Mouse (Mus musculus): ENCODE measurements around the gene Gm614. TPM values are rescaled to one million over a fixed set of nuclear protein-coding genes. Genes with fewer than 3 reads are reported as not detected.

The Gm614 gene
- total and polyA plus RNA-seq, 3 experiments = 0.64 to 6.5 (median 1.3) TPM

- TF ChIP-seq TCF12 (IDR thresholded peaks at IDR 0.05; ENCODE audit: low read depth, low read length) = peak; percentile 86
- peak; percentile 67 for TF ChIP-seq MXI1 (IDR thresholded peaks at IDR 0.05; ENCODE audit: low read depth, low read length)
- no peak for TF ChIP-seq UBTF (IDR thresholded peaks at IDR 0.05; ENCODE audit: low read depth, low read length)
- TF ChIP-seq NELFE (IDR thresholded peaks at IDR 0.05; ENCODE audit: low read depth, low read length) = peak; percentile 86
- TF ChIP-seq SIN3A (IDR thresholded peaks at IDR 0.05; ENCODE audit: low read length) = peak; percentile 85; the same call in 1 of the 2 replicates
- no peak for TF ChIP-seq RAD21 (IDR thresholded peaks at IDR 0.05; ENCODE audit: low read depth, low read length)
- TF ChIP-seq TBP (conservative IDR thresholded peaks at IDR 0.05; ENCODE audit: low read depth, low read length) = peak; percentile 90
- no peak for TF ChIP-seq GABPA (IDR thresholded peaks at IDR 0.05; ENCODE audit: insufficient replicate concordance, low read depth, low read length)
- peak; percentile 96 for TF ChIP-seq HCFC1 (IDR thresholded peaks at IDR 0.05; ENCODE audit: low read depth, low read length)
- peak; percentile 89 for TF ChIP-seq ELF1 (IDR thresholded peaks at IDR 0.05; ENCODE audit: low read depth, low read length)
- TF ChIP-seq ZNF384 (IDR thresholded peaks at IDR 0.05; ENCODE audit: low read depth, low read length) = no peak
- peak; percentile 94 for TF ChIP-seq NRF1 (IDR thresholded peaks at IDR 0.05; ENCODE audit: low read depth, low read length)
- peak; percentile 60; the same call in 1 of the 2 replicates for TF ChIP-seq POLR2AphosphoS2 (IDR thresholded peaks at IDR 0.05; ENCODE audit: low read depth, low read length)
- TF ChIP-seq MAX (IDR thresholded peaks at IDR 0.05; ENCODE audit: low read length) = no peak
- peak; percentile 86; the same call in 1 of the 2 replicates for TF ChIP-seq ZKSCAN1 (IDR thresholded peaks at IDR 0.05; ENCODE audit: borderline replicate concordance, low read depth, low read length)
- TF ChIP-seq ZMIZ1 (IDR thresholded peaks at IDR 0.05; ENCODE audit: low read depth, low read length) = no peak
Observed at GRCm38 (mm10) chrX:101221834-101222795, 41.7 kb downstream of the Gm614 start, which contains the start of gene Snx12 (continued).

Other genes starting within 250 kb of the Gm614 start
- gene Tex11, start 204.3 kb downstream of the Gm614 start, total RNA-seq (2012; rRNA removed) = not detected in 2 replicates
- 0.07 TPM in 1 of 2 replicates, not detected in the other for gene Tex11, start 204.3 kb downstream of the Gm614 start, total RNA-seq (2014; rRNA removed)
- not detected in 2 replicates for gene Tex11, start 204.3 kb downstream of the Gm614 start, polyA plus RNA-seq (2012; ENCODE audit: insufficient read length, low read depth)
- 31.8 and 81.3 TPM in 2 replicates for gene Slc7a3, start 178.0 kb downstream of the Gm614 start, total RNA-seq (2012; rRNA removed)
- gene Slc7a3, start 178.0 kb downstream of the Gm614 start, total RNA-seq (2014; rRNA removed) = 50.4 and 53.9 TPM in 2 replicates
- 37.5 and 44.6 TPM in 2 replicates for gene Slc7a3, start 178.0 kb downstream of the Gm614 start, polyA plus RNA-seq (2012; ENCODE audit: insufficient read length, low read depth)
- gene Snx12, start 41.4 kb downstream of the Gm614 start, total RNA-seq (2012; rRNA removed) = 31.5 and 41.8 TPM in 2 replicates
- gene Snx12, start 41.4 kb downstream of the Gm614 start, total RNA-seq (2014; rRNA removed) = 56.7 and 61.5 TPM in 2 replicates
- gene Snx12, start 41.4 kb downstream of the Gm614 start, polyA plus RNA-seq (2012; ENCODE audit: insufficient read length, low read depth) = 52.1 and 64.6 TPM in 2 replicates
- 7.9 and 8.2 TPM in 2 replicates for gene Foxo4, start 9.5 kb downstream of the Gm614 start, total RNA-seq (2012; rRNA removed)
- gene Foxo4, start 9.5 kb downstream of the Gm614 start, total RNA-seq (2014; rRNA removed) = 7.4 and 9.0 TPM in 2 replicates
- gene Foxo4, start 9.5 kb downstream of the Gm614 start, polyA plus RNA-seq (2012; ENCODE audit: insufficient read length, low read depth) = 10.5 and 10.8 TPM in 2 replicates
- 64.1 and 82.6 TPM in 2 replicates for gene Il2rg, start 4.3 kb upstream of the Gm614 start, total RNA-seq (2012; rRNA removed)
- 80.3 and 88.0 TPM in 2 replicates for gene Il2rg, start 4.3 kb upstream of the Gm614 start, total RNA-seq (2014; rRNA removed)
- 261 and 294 TPM in 2 replicates for gene Il2rg, start 4.3 kb upstream of the Gm614 start, polyA plus RNA-seq (2012; ENCODE audit: insufficient read length, low read depth)
- not detected in 2 replicates for gene Gm20489, start 5.0 kb upstream of the Gm614 start, total RNA-seq (2012; rRNA removed)
- gene Gm20489, start 5.0 kb upstream of the Gm614 start, total RNA-seq (2014; rRNA removed) = not detected in 2 replicates
- 0.30 TPM in 1 of 2 replicates, not detected in the other for gene Gm20489, start 5.0 kb upstream of the Gm614 start, polyA plus RNA-seq (2012; ENCODE audit: insufficient read length, low read depth)
- 35.7 and 40.3 TPM in 2 replicates for gene Med12, start 10.0 kb upstream of the Gm614 start, total RNA-seq (2012; rRNA removed)
- 15.5 and 15.7 TPM in 2 replicates for gene Med12, start 10.0 kb upstream of the Gm614 start, total RNA-seq (2014; rRNA removed)
- 45.1 and 66.4 TPM in 2 replicates for gene Med12, start 10.0 kb upstream of the Gm614 start, polyA plus RNA-seq (2012; ENCODE audit: insufficient read length, low read depth)
- gene Nlgn3, start 35.2 kb upstream of the Gm614 start, total RNA-seq (2012; rRNA removed) = 0.04 TPM in 1 of 2 replicates, not detected in the other
- gene Nlgn3, start 35.2 kb upstream of the Gm614 start, total RNA-seq (2014; rRNA removed) = 0.12 and 0.26 TPM in 2 replicates
- gene Nlgn3, start 35.2 kb upstream of the Gm614 start, polyA plus RNA-seq (2012; ENCODE audit: insufficient read length, low read depth) = 0.76 and 1.6 TPM in 2 replicates
- not detected in 2 replicates for gene Gjb1, start 112.4 kb upstream of the Gm614 start, total RNA-seq (2012; rRNA removed)
- gene Gjb1, start 112.4 kb upstream of the Gm614 start, total RNA-seq (2014; rRNA removed) = not detected in 2 replicates
- gene Gjb1, start 112.4 kb upstream of the Gm614 start, polyA plus RNA-seq (2012; ENCODE audit: insufficient read length, low read depth) = not detected in 2 replicates
- 18.0 and 18.8 TPM in 2 replicates for gene Zmym3, start 156.9 kb upstream of the Gm614 start, total RNA-seq (2012; rRNA removed)
- 16.6 and 16.7 TPM in 2 replicates for gene Zmym3, start 156.9 kb upstream of the Gm614 start, total RNA-seq (2014; rRNA removed)
- 31.3 TPM in 2 replicates for gene Zmym3, start 156.9 kb upstream of the Gm614 start, polyA plus RNA-seq (2012; ENCODE audit: insufficient read length, low read depth)
- gene Nono, start 165.3 kb upstream of the Gm614 start, total RNA-seq (2012; rRNA removed) = 314 and 325 TPM in 2 replicates
- 388 and 398 TPM in 2 replicates for gene Nono, start 165.3 kb upstream of the Gm614 start, total RNA-seq (2014; rRNA removed)
- 535 and 618 TPM in 2 replicates for gene Nono, start 165.3 kb upstream of the Gm614 start, polyA plus RNA-seq (2012; ENCODE audit: insufficient read length, low read depth)
- gene Itgb1bp2, start 185.1 kb upstream of the Gm614 start, total RNA-seq (2012; rRNA removed) = 0.88 and 1.3 TPM in 2 replicates
- 1.1 and 1.6 TPM in 2 replicates for gene Itgb1bp2, start 185.1 kb upstream of the Gm614 start, total RNA-seq (2014; rRNA removed)
- gene Itgb1bp2, start 185.1 kb upstream of the Gm614 start, polyA plus RNA-seq (2012; ENCODE audit: insufficient read length, low read depth) = 1.2 and 1.4 TPM in 2 replicates

Data from CH12.LX (cell line).